In the genomic region with DNA sequence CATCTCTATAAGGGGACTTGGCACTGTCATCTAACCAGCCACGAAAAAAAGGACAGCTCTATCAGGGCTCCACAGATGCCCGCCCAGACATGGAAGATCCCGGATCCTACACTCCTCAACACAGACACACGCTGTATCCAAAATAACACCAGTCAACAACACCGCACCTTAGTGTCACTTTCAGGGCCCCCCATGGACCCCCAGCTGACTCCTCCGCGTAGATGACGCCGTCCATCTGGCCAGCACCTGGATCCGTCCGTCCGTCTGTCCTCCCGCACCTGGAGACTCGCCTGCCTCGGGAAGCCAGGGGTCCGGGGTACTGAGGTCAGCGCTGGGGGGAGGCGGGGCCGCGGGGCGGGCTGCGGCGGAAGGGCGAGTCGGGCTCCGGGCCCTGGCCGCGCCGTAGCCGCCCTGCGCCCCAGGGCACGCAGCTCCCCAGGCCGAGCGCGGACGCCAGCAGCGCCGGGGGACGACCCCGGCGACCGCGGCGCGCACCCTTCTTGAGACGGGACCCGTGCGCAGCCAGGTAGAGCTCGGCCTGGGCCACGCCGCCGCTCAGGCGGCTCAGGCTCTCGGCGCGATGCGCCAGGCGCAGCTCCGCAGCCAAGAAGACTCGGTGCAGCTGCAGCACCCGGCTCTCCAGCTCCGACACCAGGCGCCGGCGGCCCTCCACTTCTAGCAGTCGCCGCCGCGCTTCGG, we compare ENCODE assay signal across 8 mouse cellular contexts. TPM values are rescaled to one million over a fixed set of nuclear protein-coding genes. Genes with fewer than 3 reads are reported as not detected.
DNase-seq lines count a peak whose midpoint lies in the region; ATAC-seq and TF ChIP-seq lines count a peak whose summit lies in the region.

No protein-coding gene starts in this region.

- H3K27ac ChIP-seq in lung, embryonic 14.5 days (ENCODE audit: low read depth), result no peak overlapping the region
- 0 out of 2 replicates have a peak overlapping the region, but pooled peaks have one; percentile 11 for H3K27ac ChIP-seq in embryonic facial prominence, embryonic 12.5 days
- H3K27ac ChIP-seq in intestine, embryonic 14.5 days (ENCODE audit: low read depth), result no peak overlapping the region
- no peak overlapping the region for H3K27ac ChIP-seq in midbrain, embryonic 15.5 days

- peak overlapping the region; percentile 58 for H3K4me3 ChIP-seq in lung, embryonic 14.5 days (ENCODE audit: low read depth, low read length)
- H3K4me3 ChIP-seq in embryonic facial prominence, embryonic 12.5 days, result peak overlapping the region; percentile 64
- peak overlapping the region; percentile 51 for H3K4me3 ChIP-seq in intestine, embryonic 14.5 days (ENCODE audit: low read depth, low read length)
- H3K4me3 ChIP-seq in midbrain, embryonic 15.5 days, result peak overlapping the region; percentile 67

- peaks cover 8% of the 10 kb centered on the region for H3K4me1 ChIP-seq in lung, embryonic 14.5 days (ENCODE audit: insufficient read depth)
- H3K4me1 ChIP-seq in embryonic facial prominence, embryonic 12.5 days, result peaks cover 15% of the 10 kb centered on the region; the same call in 1 of the 2 replicates
- H3K4me1 ChIP-seq in intestine, embryonic 14.5 days (replicated peaks; ENCODE audit: control insufficient read depth, insufficient read depth, low read length), result peaks cover 9% of the 10 kb centered on the region; the same call in 1 of the 2 replicates
- H3K4me1 ChIP-seq in midbrain, embryonic 15.5 days, result peaks cover 25% of the 10 kb centered on the region

- H3K27me3 ChIP-seq in lung, embryonic 14.5 days (ENCODE audit: insufficient read depth, low read length), result peaks cover 73% of the 10 kb centered on the region
- H3K27me3 ChIP-seq in embryonic facial prominence, embryonic 12.5 days, result peaks cover 88% of the 10 kb centered on the region
- peaks cover 82% of the 10 kb centered on the region for H3K27me3 ChIP-seq in intestine, embryonic 14.5 days (replicated peaks; ENCODE audit: control insufficient read depth, insufficient read depth, low read length)
- H3K27me3 ChIP-seq in midbrain, embryonic 15.5 days (replicated peaks), result peaks cover 75% of the 10 kb centered on the region

- WGBS in lung, embryonic 14.5 days, result under 1% methylated on average over 67 of the region's 70 CpGs
- under 1% methylated on average over 64 of the region's 70 CpGs for WGBS in embryonic facial prominence, embryonic 12.5 days
- under 1% methylated on average over 59 of the region's 70 CpGs for WGBS in intestine, embryonic 14.5 days
- WGBS in midbrain, embryonic 15.5 days, result under 1% methylated on average over 65 of the region's 70 CpGs

- TF ChIP-seq CTCF in lung, embryonic 14.5 days (IDR thresholded peaks at IDR 0.05; ENCODE audit: low read depth), result no peak

- peak; percentile 44 for DNase-seq in lung, embryonic 14.5 days
- DNase-seq in lung, postnatal 14 days, result no peak
- peak; percentile 48 for DNase-seq in adrenal gland, postnatal 25 days
- no peak for DNase-seq in intestine, embryonic 14.5 days (ENCODE audit: low spot score)
- DNase-seq in T-cell, adult 2 months (ENCODE audit: low spot score), result no peak
- DNase-seq in layer of hippocampus, postnatal 14 days (ENCODE audit: low spot score in 2 of 2), result no peak

- no peaks in the 10 kb centered on the region for H3K9me3 ChIP-seq in lung, embryonic 14.5 days (ENCODE audit: low read depth, low read length)
- no peaks in the 10 kb centered on the region for H3K9me3 ChIP-seq in embryonic facial prominence, embryonic 12.5 days
- H3K9me3 ChIP-seq in intestine, embryonic 14.5 days (ENCODE audit: control insufficient read depth, low read length), result no peaks in the 10 kb centered on the region
- no peaks in the 10 kb centered on the region for H3K9me3 ChIP-seq in midbrain, embryonic 15.5 days

- peak overlapping the region; percentile 100 for H3K4me2 ChIP-seq in lung, embryonic 14.5 days
- peak overlapping the region; percentile 100 for H3K4me2 ChIP-seq in embryonic facial prominence, embryonic 12.5 days (replicated peaks)
- H3K4me2 ChIP-seq in intestine, embryonic 14.5 days (ENCODE audit: low read length), result peak overlapping the region; percentile 99
- peak overlapping the region; percentile 89 for H3K4me2 ChIP-seq in midbrain, embryonic 15.5 days

- peak; percentile 60 for ATAC-seq in lung, embryonic 14.5 days (ENCODE audit: insufficient read depth)
- peak; percentile 35; the same call in 1 of the 2 replicates for ATAC-seq in embryonic facial prominence, embryonic 12.5 days (ENCODE audit: insufficient number of reproducible peaks, insufficient read depth, low FRiP score, low TSS enrichment)
- ATAC-seq in intestine, embryonic 14.5 days (replicated peaks; ENCODE audit: low FRiP score, low TSS enrichment, low read depth), result 0 out of 2 replicates have a peak, but pooled peaks have one; percentile 34
- ATAC-seq in midbrain, embryonic 15.5 days (replicated peaks), result peak; percentile 60

- H3K36me3 ChIP-seq in lung, embryonic 14.5 days (ENCODE audit: insufficient read depth), result no peaks in the 10 kb centered on the region
- no peaks in the 10 kb centered on the region for H3K36me3 ChIP-seq in embryonic facial prominence, embryonic 12.5 days
- no peaks in the 10 kb centered on the region for H3K36me3 ChIP-seq in intestine, embryonic 14.5 days (ENCODE audit: control insufficient read depth, insufficient read depth, low read length)
- H3K36me3 ChIP-seq in midbrain, embryonic 15.5 days (replicated peaks), result no peaks in the 10 kb centered on the region

- H3K9ac ChIP-seq in lung, embryonic 14.5 days, result peak overlapping the region; percentile 44
- peak overlapping the region; percentile 69 for H3K9ac ChIP-seq in embryonic facial prominence, embryonic 12.5 days
- H3K9ac ChIP-seq in intestine, embryonic 14.5 days (ENCODE audit: low read length), result peak overlapping the region; percentile 48
- peak overlapping the region; percentile 63 for H3K9ac ChIP-seq in midbrain, embryonic 15.5 days

RNA-seq across cellular contexts. Expression of gene Trnp1, which starts 0.7 kb away (rescaled TPM):
- 1.1 and 1.3 TPM in 2 replicates for polyA plus RNA-seq in lung, embryonic 14.5 days (2014; fragmentation: Nextera tagmentation; extraction: Ambion mirVana)
- 4.6 and 4.9 TPM in 2 replicates for total RNA-seq in adrenal gland, postnatal 25 days (2021)
- 4.2 and 4.6 TPM in 2 replicates for polyA plus RNA-seq in embryonic facial prominence, embryonic 12.5 days (2016; fragmentation: Nextera tagmentation; extraction: Ambion mirVana)
- 1.1 and 2.4 TPM in 2 replicates for polyA plus RNA-seq in intestine, embryonic 14.5 days (2014; fragmentation: Nextera tagmentation; extraction: Ambion mirVana)
- polyA plus RNA-seq in midbrain, embryonic 15.5 days (2015; fragmentation: Nextera tagmentation; extraction: Ambion mirVana), result 6.4 and 6.9 TPM in 2 replicates
- total RNA-seq in layer of hippocampus, postnatal 14 days (2021), result 100 to 1,000 TPM; 188 to 190 TPM

RNA-seq across cellular contexts. Expression of gene Tent5b, which starts 17.7 kb away (rescaled TPM):
- polyA plus RNA-seq in lung, embryonic 14.5 days (2014; fragmentation: Nextera tagmentation; extraction: Ambion mirVana), result 0.41 and 0.42 TPM in 2 replicates
- 0.76 and 1.2 TPM in 2 replicates for total RNA-seq in adrenal gland, postnatal 25 days (2021)
- 1.9 and 2.1 TPM in 2 replicates for polyA plus RNA-seq in embryonic facial prominence, embryonic 12.5 days (2016; fragmentation: Nextera tagmentation; extraction: Ambion mirVana)
- polyA plus RNA-seq in intestine, embryonic 14.5 days (2014; fragmentation: Nextera tagmentation; extraction: Ambion mirVana), result 0.23 and 0.38 TPM in 2 replicates
- 0.22 and 0.37 TPM in 2 replicates for polyA plus RNA-seq in midbrain, embryonic 15.5 days (2015; fragmentation: Nextera tagmentation; extraction: Ambion mirVana)
- under 1 TPM in 1 of 2 experiments, not detected in 1; 0.17 TPM for total RNA-seq in layer of hippocampus, postnatal 14 days (2021)

RNA-seq across cellular contexts. Expression of gene Kdf1, which starts 21.2 kb away (rescaled TPM):
- 28.0 and 31.5 TPM in 2 replicates for polyA plus RNA-seq in lung, embryonic 14.5 days (2014; fragmentation: Nextera tagmentation; extraction: Ambion mirVana)
- 2.8 and 5.1 TPM in 2 replicates for total RNA-seq in adrenal gland, postnatal 25 days (2021)
- 10.3 and 12.2 TPM in 2 replicates for polyA plus RNA-seq in embryonic facial prominence, embryonic 12.5 days (2016; fragmentation: Nextera tagmentation; extraction: Ambion mirVana)
- polyA plus RNA-seq in intestine, embryonic 14.5 days (2014; fragmentation: Nextera tagmentation; extraction: Ambion mirVana), result 32.9 and 34.5 TPM in 2 replicates
- polyA plus RNA-seq in midbrain, embryonic 15.5 days (2015; fragmentation: Nextera tagmentation; extraction: Ambion mirVana), result 0.95 and 0.99 TPM in 2 replicates
- not detected for total RNA-seq in layer of hippocampus, postnatal 14 days (2021)

RNA-seq across cellular contexts. Expression of gene Nudc, which starts 48.2 kb away (rescaled TPM):
- 248 and 258 TPM in 2 replicates for polyA plus RNA-seq in lung, embryonic 14.5 days (2014; fragmentation: Nextera tagmentation; extraction: Ambion mirVana)
- total RNA-seq in adrenal gland, postnatal 25 days (2021), result 171 and 211 TPM in 2 replicates
- polyA plus RNA-seq in embryonic facial prominence, embryonic 12.5 days (2016; fragmentation: Nextera tagmentation; extraction: Ambion mirVana), result 348 and 369 TPM in 2 replicates
- 231 and 236 TPM in 2 replicates for polyA plus RNA-seq in intestine, embryonic 14.5 days (2014; fragmentation: Nextera tagmentation; extraction: Ambion mirVana)
- polyA plus RNA-seq in midbrain, embryonic 15.5 days (2015; fragmentation: Nextera tagmentation; extraction: Ambion mirVana), result 246 and 255 TPM in 2 replicates
- 100 to 1,000 TPM; 101 to 113 TPM for total RNA-seq in layer of hippocampus, postnatal 14 days (2021)

RNA-seq across cellular contexts. Expression of gene Nr0b2, which starts 55.6 kb away (rescaled TPM):
- polyA plus RNA-seq in lung, embryonic 14.5 days (2014; fragmentation: Nextera tagmentation; extraction: Ambion mirVana), result 0.39 TPM in 1 of 2 replicates, not detected in the other
- 55.6 and 58.0 TPM in 2 replicates for total RNA-seq in adrenal gland, postnatal 25 days (2021)
- not detected in 2 replicates for polyA plus RNA-seq in embryonic facial prominence, embryonic 12.5 days (2016; fragmentation: Nextera tagmentation; extraction: Ambion mirVana)
- 3.2 and 5.4 TPM in 2 replicates for polyA plus RNA-seq in intestine, embryonic 14.5 days (2014; fragmentation: Nextera tagmentation; extraction: Ambion mirVana)
- 0.15 TPM in 1 of 2 replicates, not detected in the other for polyA plus RNA-seq in midbrain, embryonic 15.5 days (2015; fragmentation: Nextera tagmentation; extraction: Ambion mirVana)
- not detected for total RNA-seq in layer of hippocampus, postnatal 14 days (2021)

Comparison
In these comparisons a context has a peak if more than half of its experiments do, and no peak if none do; other contexts are left out.
1. DNase-seq: peak in lung, embryonic 14.5 days (single experiment) and adrenal gland, postnatal 25 days (single experiment); none in lung, postnatal 14 days (single experiment), intestine, embryonic 14.5 days (single experiment), T-cell, adult 2 months (single experiment) and layer of hippocampus, postnatal 14 days (0 of 2).
2. Peak in every context shown above with its lines, with median percentiles within 50 percentile points of each other: ATAC-seq, H3K4me2 ChIP-seq, H3K4me3 ChIP-seq and H3K9ac ChIP-seq.